ENCODE assay signal across 8 mouse cellular contexts in genomic region chr13:40606405-40607271, GRCm38 (mm10).
DNase-seq lines count a peak whose midpoint lies in the region; ATAC-seq and TF ChIP-seq lines count a peak whose summit lies in the region.

No protein-coding gene starts in this region.

- H3K27ac ChIP-seq in cerebellum, adult 2 months (ENCODE audit: insufficient read depth, low read length): no peak overlapping the region
- no peak overlapping the region for H3K27ac ChIP-seq in stomach, embryonic 14.5 days (ENCODE audit: low read length)

- TF ChIP-seq POLR2A in cerebellum, adult 2 months (IDR thresholded peaks at IDR 0.05; ENCODE audit: borderline replicate concordance, insufficient read depth, low read length): no peak

- ATAC-seq in frontal cortex, adult (ENCODE audit: low TSS enrichment): peak; percentile 97
- ATAC-seq in stomach, embryonic 14.5 days (ENCODE audit: insufficient number of reproducible peaks, insufficient read depth, low FRiP score, low read depth): peak; percentile 65; the same call in 1 of the 2 replicates

- H3K9ac ChIP-seq in stomach, embryonic 14.5 days (replicated peaks; ENCODE audit: low read depth, low read length): no peak overlapping the region

- H3K4me3 ChIP-seq in cerebellum, adult 2 months (replicated peaks; ENCODE audit: insufficient read depth, low read depth, low read length): peak overlapping the region; percentile 39
- peak overlapping the region; percentile 11; the same call in 1 of the 2 replicates for H3K4me3 ChIP-seq in stomach, embryonic 14.5 days (ENCODE audit: low read depth, low read length)

- 15% methylated on average over 25 of the region's 25 CpGs for WGBS in cerebellum, adult 2 months
- 36% methylated on average over 25 of the region's 25 CpGs for WGBS in stomach, embryonic 14.5 days

- no peak for TF ChIP-seq CTCF in cerebellum, adult 2 months (IDR thresholded peaks at IDR 0.05; ENCODE audit: borderline replicate concordance, insufficient read depth, low read depth, low read length)

- H3K36me3 ChIP-seq in stomach, embryonic 14.5 days (ENCODE audit: control insufficient read depth, insufficient read depth, low read length): no peaks in the 10 kb centered on the region

- peak overlapping the region; percentile 46 for H3K4me2 ChIP-seq in stomach, embryonic 14.5 days (replicated peaks; ENCODE audit: low read depth, low read length)

- H3K27me3 ChIP-seq in cerebellum, adult 2 months (ENCODE audit: control insufficient read depth, insufficient read depth, low read length): no peaks in the 10 kb centered on the region
- H3K27me3 ChIP-seq in stomach, embryonic 14.5 days (ENCODE audit: control insufficient read depth, insufficient read depth, low read length): no peaks in the 10 kb centered on the region

- peak; percentile 16 to 17 for DNase-seq in cerebellum, adult 2 months
- no peak for DNase-seq in cerebellum, adult 18-20 months
- DNase-seq in Muller cell, postnatal 12 days (ENCODE audit: inconsistent ontology term): peak; percentile 29
- DNase-seq in kidney, postnatal 25 days: peak; percentile 7 to 40
- peak; percentile 4 to 23 for DNase-seq in lung, postnatal 4 days
- no peak for DNase-seq in c-Kit-positive CD71-positive TER-119-positive erythroid progenitor cells, embryonic 14.5 days (ENCODE audit: low spot score)

- H3K9me3 ChIP-seq in stomach, embryonic 14.5 days (ENCODE audit: control insufficient read depth, low read depth, low read length): no peaks in the 10 kb centered on the region

- no peaks in the 10 kb centered on the region for H3K4me1 ChIP-seq in cerebellum, adult 2 months (ENCODE audit: control insufficient read depth, insufficient read depth, low read length)
- H3K4me1 ChIP-seq in stomach, embryonic 14.5 days (ENCODE audit: control insufficient read depth, insufficient read depth, low read length): no peaks in the 10 kb centered on the region

Comparison
In these comparisons a context has a peak if more than half of its experiments do, and no peak if none do; other contexts are left out.
1. DNase-seq: peak in cerebellum, adult 2 months (2 of 2), Muller cell, postnatal 12 days (single experiment), kidney, postnatal 25 days (2 of 2) and lung, postnatal 4 days (2 of 2); none in cerebellum, adult 18-20 months (0 of 2) and c-Kit-positive CD71-positive TER-119-positive erythroid progenitor cells, embryonic 14.5 days (single experiment).